Comparison of ENCODE assay signal across 22 mouse cellular contexts in the genomic region with DNA sequence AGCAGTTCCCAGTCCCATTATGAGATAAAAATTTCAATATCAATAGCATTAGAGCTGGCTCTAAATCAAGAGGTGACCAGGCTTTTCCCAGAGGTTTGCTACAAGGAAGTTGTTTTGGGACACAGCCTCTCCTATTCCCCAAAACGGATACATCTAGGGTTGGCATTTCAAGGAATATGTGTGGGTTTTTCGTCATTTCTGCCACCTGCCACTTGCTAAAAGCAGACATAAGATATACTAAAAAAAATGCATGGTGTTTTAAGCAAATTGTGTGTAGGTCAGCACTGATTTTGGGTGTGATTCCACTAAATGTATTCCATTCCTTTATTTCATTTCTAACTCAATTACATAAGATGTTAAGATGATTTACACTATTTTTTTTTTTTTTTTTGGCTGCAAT. TPM values are rescaled to one million over a fixed set of nuclear protein-coding genes. Genes with fewer than 3 reads are reported as not detected.
"Had no signal": no experiment of that assay in that cellular context is flagged by ENCODE, and none has a peak within 500 bp of the region (broad histone marks: within the 10 kb centered on the region; RNA-seq: fewer than 3 reads in every experiment).

No protein-coding gene starts in this region.

- H3K9ac ChIP-seq: limb, embryonic 15.5 days; liver, embryonic 12.5 days; lung, embryonic 14.5 days; neural tube, embryonic 15.5 days had no signal

- DNase-seq: kidney, adult 8-10 months; kidney, postnatal 25 days; lung, embryonic 14.5 days; lung, postnatal 10 days; lung, postnatal 4 days; midbrain, embryonic 14.5 days; thymus, adult 18-20 months; thymus, postnatal 14 days had no signal

- H3K4me2 ChIP-seq: limb, embryonic 15.5 days; liver, embryonic 12.5 days; lung, embryonic 14.5 days; neural tube, embryonic 15.5 days had no signal

- H3K4me1 ChIP-seq: limb, embryonic 15.5 days; liver, embryonic 12.5 days; midbrain, embryonic 10.5 days; neural tube, embryonic 15.5 days had no signal

- H3K4me3 ChIP-seq: limb, embryonic 15.5 days; liver, embryonic 12.5 days; midbrain, embryonic 10.5 days; myocyte; neural tube, embryonic 15.5 days had no signal

- H3K36me3 ChIP-seq: limb, embryonic 15.5 days; liver, embryonic 12.5 days; midbrain, embryonic 10.5 days; neural tube, embryonic 15.5 days had no signal

- ATAC-seq: inflammation-experienced regulatory T-cells, adult 6 months; intestine, postnatal 0 days; liver, embryonic 12.5 days had no signal

- H3K27me3 ChIP-seq: limb, embryonic 15.5 days; liver, embryonic 12.5 days; neural tube, embryonic 15.5 days had no signal

- H3K9me3 ChIP-seq: limb, embryonic 15.5 days; liver, embryonic 12.5 days; midbrain, embryonic 10.5 days; neural tube, embryonic 15.5 days had no signal

- H3K27ac ChIP-seq: limb, embryonic 15.5 days; liver, embryonic 12.5 days; midbrain, embryonic 10.5 days; neural tube, embryonic 15.5 days; stomach, postnatal 0 days had no signal

RNA-seq across cellular contexts. Expression of gene Gcg, which starts 34.3 kb away (rescaled TPM):
- total RNA-seq: layer of hippocampus, adult 18-20 months; layer of hippocampus, postnatal 10 days; left cerebral cortex, adult 8-10 months; megakaryocyte, adult 5-6 weeks had no signal
- polyA plus RNA-seq: kidney, embryonic 16.5 days; limb, embryonic 15.5 days; lung, embryonic 14.5 days; midbrain, embryonic 10.5 days; myocyte; spleen, adult 2 months had no signal
